Mouse (Mus musculus): ENCODE results near the gene Cpt1a.

DNA sequence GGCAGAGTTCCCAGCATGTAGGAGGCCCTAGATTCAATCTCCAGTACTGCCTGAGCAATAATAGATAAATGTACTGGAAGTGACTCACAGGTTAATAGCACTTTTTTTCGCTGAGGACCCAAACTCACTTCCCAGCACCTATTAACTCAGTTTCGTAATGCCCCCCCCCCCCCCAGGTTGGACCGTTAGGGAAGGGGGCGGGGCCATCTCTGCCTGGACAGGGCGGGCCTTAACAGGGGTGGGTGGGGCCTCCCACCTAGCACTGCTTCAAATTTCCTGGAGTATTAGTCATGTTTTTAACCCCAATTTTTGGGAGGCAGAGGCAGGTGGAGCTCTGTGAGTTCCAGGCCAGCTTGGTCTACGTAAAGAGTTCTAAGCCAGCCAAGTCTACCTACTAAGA, 65.9 kb downstream of the Cpt1a start:
- no peak for TF ChIP-seq POLR2A (IDR thresholded peaks at IDR 0.05; ENCODE audit: extremely low read depth, insufficient read depth, low read length)
- TF ChIP-seq CTCF (IDR thresholded peaks at IDR 0.05; ENCODE audit: low read depth, low read length): no peak
